Mouse (Mus musculus) bone marrow, adult 2 months (tissue): ENCODE data around the gene Slc2a12.

Experiments used
- CTCF ChIP-seq: fragments of 200-500 bp; IDR thresholded peaks from 2 replicates; pipeline ENCODE4 v1.5.1; 2011; ENCODE audit warnings: low read length, control low read depth; ENCODE audit not compliant: control insufficient read depth, insufficient read depth
- POLR2A ChIP-seq: fragments of 200-500 bp; IDR thresholded peaks from 2 replicates; pipeline ENCODE4 v1.6.1; 2011; ENCODE audit warnings: low read depth, mild to moderate bottlenecking, control low read depth, low read length, borderline replicate concordance; ENCODE audit not compliant: control insufficient read depth

GRCm38 (mm10) chr10:22644853-22645491 is at the start of gene Slc2a12:
- no peak for TF ChIP-seq CTCF
- 0 out of 2 replicates have a peak, but pooled peaks have one; percentile 20 for TF ChIP-seq POLR2A
